Mouse (Mus musculus): ENCODE data around the gene Sdsl. TPM values are rescaled to one million over a fixed set of nuclear protein-coding genes. Genes with fewer than 3 reads are reported as not detected.

The Sdsl gene
- polyA plus RNA-seq, 1 experiment from 2014 or later: 6.9 TPM

GRCm38 (mm10) chr5:120432486-120433015 is 40.1 kb downstream of the Sdsl start:
- Histone ChIP-seq H3K27me3 (peaks cover 95% of the 10 kb centered on the region), H3K4me3 (peak overlapping the region; percentile 59), H3K4me1 (replicated peaks) (peaks cover 21% of the 10 kb centered on the region), H3K9me3 (no peaks in the 10 kb centered on the region), H3K4me2 (peak overlapping the region; percentile 68), H3K9ac (peak overlapping the region; percentile 92), H3K27ac (replicated peaks) (peak overlapping the region; percentile 90), H3K36me3 (peaks cover 4% of the 10 kb centered on the region; the same call in 1 of the 2 replicates)
- no peak for ATAC-seq (ENCODE audit: low read depth)
- WGBS: 0% methylated on average over 9 of the region's 9 CpGs

DNA sequence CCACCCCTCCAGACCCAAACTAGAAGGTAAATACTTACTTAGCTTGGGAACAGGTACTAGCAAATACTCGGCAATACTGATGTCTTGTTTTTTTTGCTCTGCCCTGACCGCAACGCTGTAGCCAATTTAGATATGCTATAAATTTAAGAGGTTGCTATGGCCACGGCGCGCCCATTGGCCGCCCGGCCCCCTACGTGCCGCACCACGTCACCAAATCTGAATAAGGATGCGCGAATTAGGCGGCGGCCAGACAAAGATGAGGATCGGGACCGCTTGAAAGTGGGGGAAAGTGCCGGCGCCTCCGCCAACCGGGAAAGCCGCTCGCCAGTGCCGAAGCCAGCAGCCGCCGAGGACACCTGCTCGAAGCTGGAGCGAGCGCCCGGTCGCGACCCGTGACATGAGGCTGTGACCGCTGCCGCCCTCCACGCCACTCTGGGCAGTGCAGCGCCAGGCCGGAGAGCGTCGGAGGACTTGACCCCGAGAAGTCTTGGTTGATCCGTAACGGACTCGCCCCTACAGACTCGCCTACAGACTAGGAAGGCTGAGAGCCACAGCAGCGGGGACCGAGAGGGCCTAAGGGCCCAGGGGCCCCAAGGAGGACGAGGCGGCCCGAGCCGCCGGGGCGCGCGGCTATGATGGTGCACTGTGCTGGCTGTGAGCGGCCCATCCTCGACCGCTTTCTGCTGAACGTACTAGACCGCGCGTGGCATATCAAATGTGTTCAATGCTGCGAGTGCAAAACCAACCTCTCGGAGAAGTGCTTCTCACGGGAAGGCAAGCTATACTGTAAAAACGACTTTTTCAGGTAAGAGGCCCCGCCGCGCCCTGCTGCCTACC is 40.7 kb downstream of the Sdsl start, which contains the start of gene Lhx5:
Gene Lhx5 (plus strand): TSS at position 51 of the 837 bp plus-strand sequence.
- Histone ChIP-seq H3K4me3 (peak within 1 kb of the TSS; percentile 59), H3K4me2 (peak within 1 kb of the TSS; percentile 68), H3K4me1 (replicated peaks) (peaks cover 28% of the 10 kb centered on the region), H3K36me3 (peaks cover 4% of the 10 kb centered on the region; the same call in 1 of the 2 replicates), H3K27ac (replicated peaks) (peak within 1 kb of the TSS; percentile 90), H3K9ac (peak within 1 kb of the TSS; percentile 92), H3K27me3 (peaks cover 95% of the 10 kb centered on the region), H3K9me3 (no peaks in the 10 kb centered on the region)
- WGBS: under 1% methylated on average over 69 of the region's 69 CpGs
- peak; percentile 78 for ATAC-seq (ENCODE audit: low read depth)

DNA sequence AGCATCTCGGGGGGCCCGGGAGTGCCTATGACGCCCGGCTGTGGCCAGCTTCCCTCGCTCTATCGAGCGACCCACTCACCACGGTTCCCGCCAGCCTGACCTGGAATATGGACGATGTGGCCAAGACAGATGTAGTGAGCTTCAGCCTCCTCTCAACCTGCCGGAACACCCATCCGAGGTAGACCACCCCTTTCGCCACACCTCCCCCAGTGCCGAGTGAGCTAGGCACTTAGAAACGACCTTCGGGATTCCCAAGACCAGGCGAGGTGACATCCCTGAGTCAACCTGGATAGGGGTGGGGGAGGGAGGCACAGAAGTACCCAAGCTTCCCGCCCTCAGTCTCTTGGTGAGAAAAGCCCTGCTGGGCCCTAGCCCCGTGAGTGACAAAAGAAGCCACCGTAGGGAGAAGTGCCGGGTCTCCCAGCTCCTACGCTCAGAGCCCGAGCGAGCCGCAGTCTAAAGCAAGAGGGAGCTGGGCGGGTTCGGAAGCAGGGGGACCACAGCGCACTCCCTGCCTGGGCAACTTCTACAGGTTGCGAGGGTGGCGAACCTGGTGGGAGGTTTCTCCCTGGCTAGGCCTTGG is 41.5 kb downstream of the Sdsl start:
- Histone ChIP-seq H3K9ac (peak overlapping the region; percentile 92), H3K27ac (replicated peaks) (peak overlapping the region; percentile 90), H3K27me3 (peaks cover 95% of the 10 kb centered on the region), H3K4me2 (peak overlapping the region; percentile 63), H3K36me3 (peaks cover 1% of the 10 kb centered on the region; the same call in 1 of the 2 replicates), H3K9me3 (no peaks in the 10 kb centered on the region), H3K4me3 (peak overlapping the region; percentile 59), H3K4me1 (replicated peaks) (peaks cover 30% of the 10 kb centered on the region)
- ATAC-seq (ENCODE audit: low read depth): no peak
- WGBS: 1% methylated on average over 30 of the region's 30 CpGs

DNA sequence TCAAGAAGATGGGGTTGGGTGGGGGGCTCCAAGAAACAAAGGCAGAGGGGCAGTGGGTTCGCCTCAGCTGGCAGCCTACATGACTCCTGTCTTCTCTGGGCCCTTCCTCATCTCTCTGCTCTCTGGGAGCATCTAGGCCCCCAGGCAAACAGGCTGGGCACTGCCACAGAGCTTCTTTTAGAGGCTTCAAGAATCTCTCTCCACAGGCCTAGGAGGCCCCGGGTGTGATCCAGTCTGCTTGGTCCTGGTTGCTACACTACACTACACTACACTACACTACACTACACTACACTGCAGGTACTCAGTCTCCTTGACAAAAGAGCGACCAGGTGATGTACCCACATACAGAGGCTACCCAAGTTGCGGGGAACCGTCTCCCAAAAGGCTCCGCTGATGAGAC is 42.9 kb downstream of the Sdsl start:
- Histone ChIP-seq H3K9ac (peak overlapping the region; percentile 92), H3K4me2 (peak overlapping the region; percentile 63), H3K4me3 (peak overlapping the region; percentile 59), H3K9me3 (no peaks in the 10 kb centered on the region), H3K27ac (replicated peaks) (peak overlapping the region; percentile 95), H3K27me3 (peaks cover 92% of the 10 kb centered on the region), H3K4me1 (replicated peaks) (peaks cover 24% of the 10 kb centered on the region), H3K36me3 (no peaks in the 10 kb centered on the region)
- no peak for ATAC-seq (ENCODE audit: low read depth)
- 6% methylated on average over 6 of the region's 6 CpGs for WGBS

DNA sequence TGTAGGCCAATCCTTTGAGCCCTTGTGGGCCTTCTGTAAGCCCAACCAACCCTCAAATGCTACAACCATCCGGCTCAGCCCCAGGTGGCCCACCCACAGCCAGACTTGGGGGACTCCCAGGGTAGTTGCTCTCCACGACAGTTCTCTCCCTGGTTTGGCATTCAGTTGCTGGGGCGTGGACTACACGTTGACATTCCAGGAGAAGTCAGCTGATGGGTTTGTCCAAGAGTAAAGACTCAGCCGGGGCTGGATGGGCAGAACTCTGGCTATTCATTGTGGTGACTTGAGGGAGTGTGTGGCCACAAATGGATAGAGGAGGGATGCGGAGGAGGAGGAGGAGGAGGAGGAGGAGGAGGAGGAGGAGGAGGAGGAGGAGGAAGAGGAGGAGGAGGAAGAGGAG is 43.6 kb downstream of the Sdsl start:
- no peak for ATAC-seq (ENCODE audit: low read depth)
- no peaks in the 10 kb centered on the region for H3K9me3 ChIP-seq
- H3K27ac ChIP-seq (replicated peaks): peak overlapping the region; percentile 95
- WGBS: 0% methylated on average over 5 of the region's 6 CpGs
- H3K9ac ChIP-seq: peak overlapping the region; percentile 92
- peak overlapping the region; percentile 63 for H3K4me2 ChIP-seq
- H3K4me1 ChIP-seq (replicated peaks): peaks cover 24% of the 10 kb centered on the region
- H3K27me3 ChIP-seq: peaks cover 92% of the 10 kb centered on the region
- H3K4me3 ChIP-seq: peak overlapping the region; percentile 59
- H3K36me3 ChIP-seq: no peaks in the 10 kb centered on the region

DNA sequence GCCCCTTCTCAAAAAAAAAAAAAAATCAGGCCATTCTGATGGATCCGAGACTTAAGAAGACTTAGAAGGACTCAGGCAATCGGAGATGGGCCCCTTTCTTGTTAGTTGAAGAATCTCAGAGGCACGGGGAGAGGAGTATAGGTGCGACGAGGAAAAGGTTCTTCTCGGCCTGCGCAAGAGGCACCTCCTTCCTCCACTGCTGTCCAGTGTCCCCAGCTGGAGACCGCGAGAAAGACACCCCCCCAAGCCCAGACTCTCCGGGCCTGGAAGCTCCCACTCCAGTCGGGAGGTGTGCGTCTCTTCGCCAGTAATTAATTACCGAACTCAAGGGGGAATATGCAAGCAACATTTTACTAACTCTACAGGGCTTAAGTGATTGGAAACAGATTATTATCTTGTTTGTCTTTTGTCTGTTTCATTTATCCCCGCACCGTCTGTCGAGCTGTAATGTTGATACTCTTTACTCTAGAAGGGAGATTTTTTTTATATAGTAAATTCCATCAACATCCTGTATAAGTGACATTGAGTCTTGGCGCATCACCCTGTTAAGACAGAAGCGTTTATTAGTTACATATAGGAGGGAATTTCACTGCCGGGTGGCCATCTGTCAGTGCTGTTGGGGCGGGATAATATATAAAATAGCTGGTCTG is 44.3 kb downstream of the Sdsl start:
- Histone ChIP-seq H3K27me3 (peaks cover 92% of the 10 kb centered on the region), H3K9ac (peak overlapping the region; percentile 92), H3K4me3 (peak overlapping the region; percentile 59), H3K36me3 (no peaks in the 10 kb centered on the region), H3K4me1 (replicated peaks) (peaks cover 24% of the 10 kb centered on the region), H3K27ac (replicated peaks) (peak overlapping the region; percentile 95), H3K9me3 (no peaks in the 10 kb centered on the region), H3K4me2 (peak overlapping the region; percentile 63)
- no peak for ATAC-seq (ENCODE audit: low read depth)
- WGBS: 1% methylated on average over 21 of the region's 21 CpGs

- Histone ChIP-seq H3K4me2 (peak overlapping the region; percentile 63), H3K9ac (peak overlapping the region; percentile 92), H3K9me3 (no peaks in the 10 kb centered on the region), H3K27me3 (peaks cover 93% of the 10 kb centered on the region), H3K4me1 (replicated peaks) (peaks cover 24% of the 10 kb centered on the region), H3K27ac (replicated peaks) (peak overlapping the region; percentile 95), H3K36me3 (no peaks in the 10 kb centered on the region), H3K4me3 (peak overlapping the region; percentile 59)
- WGBS: under 1% methylated on average over 33 of the region's 33 CpGs
- 0 out of 2 replicates have a peak, but pooled peaks have one; percentile 13 for ATAC-seq (ENCODE audit: low read depth)
These were observed 45.1 kb downstream of the Sdsl start for GRCm38 (mm10) chr5:120427451-120427938.

- ATAC-seq (ENCODE audit: low read depth): no peak
- Histone ChIP-seq H3K27ac (replicated peaks) (peak overlapping the region; percentile 95), H3K36me3 (no peaks in the 10 kb centered on the region), H3K9me3 (no peaks in the 10 kb centered on the region), H3K4me3 (peak overlapping the region; percentile 59), H3K27me3 (peaks cover 93% of the 10 kb centered on the region), H3K4me1 (replicated peaks) (peaks cover 25% of the 10 kb centered on the region), H3K9ac (peak overlapping the region; percentile 92), H3K4me2 (peak overlapping the region; percentile 63)
- WGBS: 0% methylated on average over 10 of the region's 10 CpGs
These were observed 46.0 kb downstream of the Sdsl start for GRCm38 (mm10) chr5:120426572-120426971.

DNA sequence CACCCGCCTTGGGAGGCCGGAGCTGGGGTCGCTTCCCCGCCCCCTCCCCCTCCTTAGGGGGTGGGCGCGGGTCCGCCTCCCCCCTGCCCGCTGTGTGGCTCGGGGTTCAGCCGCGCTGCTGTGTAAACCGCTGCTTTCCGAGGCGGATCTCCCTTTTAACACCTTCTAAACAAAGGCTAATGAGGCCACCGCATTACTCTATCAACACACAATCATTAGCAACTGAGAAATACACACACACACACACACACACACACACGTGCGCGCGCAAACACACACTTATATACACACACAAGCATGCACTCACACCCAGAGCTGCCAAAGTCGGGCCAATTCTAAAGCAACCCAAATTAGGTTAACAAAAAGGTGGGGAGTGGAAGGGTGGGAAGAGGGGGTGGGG is 46.9 kb downstream of the Sdsl start:
- H3K27ac ChIP-seq (replicated peaks): peak overlapping the region; percentile 95
- H3K9me3 ChIP-seq: no peaks in the 10 kb centered on the region
- peak; percentile 12; the same call in 1 of the 2 replicates for ATAC-seq (ENCODE audit: low read depth)
- peak overlapping the region; percentile 84 for H3K9ac ChIP-seq
- H3K4me3 ChIP-seq: peak overlapping the region; percentile 59
- H3K27me3 ChIP-seq: peaks cover 93% of the 10 kb centered on the region
- H3K4me2 ChIP-seq: peak overlapping the region; percentile 63
- peaks cover 34% of the 10 kb centered on the region for H3K4me1 ChIP-seq (replicated peaks)
- no peaks in the 10 kb centered on the region for H3K36me3 ChIP-seq
- under 1% methylated on average over 8 of the region's 20 CpGs for WGBS

DNA sequence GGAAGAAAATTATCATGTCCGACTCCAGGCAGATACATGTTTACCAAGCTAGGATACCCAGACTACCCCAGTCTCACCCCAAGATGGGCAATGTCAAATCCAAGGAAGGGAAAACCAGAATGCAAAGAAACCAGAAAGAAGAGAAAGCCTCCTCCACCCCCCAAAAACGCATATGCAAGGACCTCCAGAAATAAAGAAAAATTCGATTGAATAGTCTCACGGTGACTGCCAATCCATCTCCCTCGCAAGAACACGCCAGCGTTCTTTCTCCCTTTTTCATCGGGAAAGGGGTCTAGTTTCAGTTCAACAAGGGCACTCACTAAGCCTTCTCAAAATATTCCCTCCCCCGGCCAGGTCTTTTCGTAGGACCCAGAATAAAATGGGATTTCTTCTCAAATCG is 48.0 kb downstream of the Sdsl start:
- Histone ChIP-seq H3K9ac (peak overlapping the region; percentile 84), H3K4me2 (peak overlapping the region; percentile 63), H3K27me3 (peaks cover 95% of the 10 kb centered on the region), H3K36me3 (no peaks in the 10 kb centered on the region), H3K9me3 (no peaks in the 10 kb centered on the region), H3K4me1 (replicated peaks) (peaks cover 41% of the 10 kb centered on the region), H3K27ac (replicated peaks) (peak overlapping the region; percentile 95), H3K4me3 (peak overlapping the region; percentile 59)
- ATAC-seq (ENCODE audit: low read depth): no peak
- WGBS: 1% methylated on average over 11 of the region's 11 CpGs

DNA sequence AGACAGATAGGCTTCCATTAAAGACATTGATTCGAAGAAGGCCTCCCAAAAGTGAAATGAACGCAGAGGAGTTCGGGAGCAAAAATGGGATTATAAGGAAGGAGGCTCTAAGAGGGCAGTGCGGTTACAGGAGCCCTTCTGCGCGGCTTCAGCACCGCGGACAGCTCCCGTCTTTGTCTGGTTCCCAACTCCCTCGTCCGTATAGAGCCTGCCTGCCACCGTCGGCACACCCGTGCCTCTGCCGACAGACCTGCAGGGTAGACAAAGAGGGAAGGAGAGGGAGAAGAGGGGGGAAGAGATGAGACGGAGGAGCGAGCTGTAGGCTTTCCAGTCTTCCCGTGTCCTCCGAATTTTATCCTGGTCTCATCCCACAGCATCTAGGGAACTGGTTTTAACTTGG is 48.6 kb downstream of the Sdsl start:
- ATAC-seq (ENCODE audit: low read depth): no peak
- under 1% methylated on average over 19 of the region's 19 CpGs for WGBS
- Histone ChIP-seq H3K4me3 (peak overlapping the region; percentile 59), H3K36me3 (no peaks in the 10 kb centered on the region), H3K4me1 (replicated peaks) (peaks cover 41% of the 10 kb centered on the region), H3K27ac (replicated peaks) (peak overlapping the region; percentile 95), H3K9me3 (no peaks in the 10 kb centered on the region), H3K27me3 (peaks cover 96% of the 10 kb centered on the region), H3K4me2 (peak overlapping the region; percentile 63), H3K9ac (peak overlapping the region; percentile 84)

Data from neural tube, embryonic 13.5 days (tissue).